Mouse (Mus musculus) forebrain, embryonic 13.5 days (tissue): ENCODE data around the gene Cxcl14. TPM values are rescaled to one million over a fixed set of nuclear protein-coding genes. Genes with fewer than 3 reads are reported as not detected.

Experiments
- ATAC-seq: fragments of 200-750 bp; cut with Nextera tagmentation; 2 replicates; pipeline ENCODE4 v1.8.0; 2017
- H3K27ac ChIP-seq: fragments of 300-500 bp; sonication (generic); 2 replicates; pipeline ENCODE4 v1.5.1; 2015; ENCODE audit warnings: inconsistent platforms, mild to moderate bottlenecking, moderate library complexity
- H3K27me3 ChIP-seq: fragments of 300-500 bp; sonication (generic); 2 replicates; pipeline ENCODE4 v1.6.1; 2015; ENCODE audit warnings: mild to moderate bottlenecking, inconsistent platforms
- H3K36me3 ChIP-seq: fragments of 300-500 bp; sonication (generic); 2 replicates; pipeline ENCODE4 v1.6.1; 2015; ENCODE audit warnings: mild to moderate bottlenecking, inconsistent platforms; ENCODE audit not compliant: poor library complexity, severe bottlenecking
- H3K4me1 ChIP-seq: fragments of 300-500 bp; sonication (generic); 2 replicates; pipeline ENCODE4 v1.6.1; 2015; ENCODE audit warnings: inconsistent platforms
- H3K4me2 ChIP-seq: fragments of 300-500 bp; sonication (generic); 2 replicates; pipeline ENCODE4 v1.6.1; 2015; ENCODE audit warnings: inconsistent platforms, mild to moderate bottlenecking, moderate library complexity
- H3K4me3 ChIP-seq: fragments of 300-500 bp; sonication (generic); 2 replicates; pipeline ENCODE4 v1.5.1; 2015; ENCODE audit warnings: mild to moderate bottlenecking, inconsistent platforms
- H3K9ac ChIP-seq: fragments of 300-500 bp; sonication (generic); 2 replicates; pipeline ENCODE4 v1.6.1; 2015; ENCODE audit warnings: mild to moderate bottlenecking, inconsistent platforms
- H3K9me3 ChIP-seq: fragments of 300-500 bp; sonication (generic); replicated peaks from 2 replicates; pipeline ENCODE4 v1.6.1; 2016; ENCODE audit warnings: inconsistent platforms
- WGBS: fragments of 180-500 bp; shearing (Covaris S2); methylation state at CpG from one replicate; pipeline ENCODE4 v1.1.7; 2015; 5-methylcytosine and 5-hydroxymethylcytosine counted together
- polyA plus RNA-seq: library from polyadenylated mRNA; unstranded; fragments of >200 nt; fragmentation: Nextera tagmentation; extraction: Ambion mirVana; gene quantifications from 2 replicates; pipeline ENCODE4 v1.2.1, GENCODE M21; 2015

Cxcl14 gene
- polyA plus RNA-seq, 1 experiment from 2014 or later: 6.6 TPM

- Histone ChIP-seq H3K9me3 (no peaks in the 10 kb centered on the region), H3K4me3 (no peak overlapping the region), H3K9ac (no peak overlapping the region), H3K27ac (0 out of 2 replicates have a peak overlapping the region, but pooled peaks have one; percentile 32), H3K4me1 (peaks cover 24% of the 10 kb centered on the region), H3K36me3 (no peaks in the 10 kb centered on the region), H3K4me2 (no peak overlapping the region), H3K27me3 (peaks cover 20% of the 10 kb centered on the region)
- 44% methylated on average over 9 of the region's 9 CpGs for WGBS
- ATAC-seq: 0 out of 2 replicates have a peak, but pooled peaks have one; percentile 38
Observed at GRCm38 (mm10) chr13:56287091-56287490, 9.3 kb downstream of the Cxcl14 start.

- Histone ChIP-seq H3K27me3 (0 out of 2 replicates have a peak, but pooled peaks cover 6% of the 10 kb centered on the region), H3K9ac (no peak overlapping the region), H3K4me3 (no peak overlapping the region), H3K36me3 (no peaks in the 10 kb centered on the region), H3K27ac (no peak overlapping the region), H3K4me2 (no peak overlapping the region), H3K4me1 (peaks cover 12% of the 10 kb centered on the region), H3K9me3 (no peaks in the 10 kb centered on the region)
- 94% methylated on average over 13 of the region's 13 CpGs for WGBS
- ATAC-seq: no peak
Observed at GRCm38 (mm10) chr13:56283321-56283720, 13.0 kb downstream of the Cxcl14 start.

DNA sequence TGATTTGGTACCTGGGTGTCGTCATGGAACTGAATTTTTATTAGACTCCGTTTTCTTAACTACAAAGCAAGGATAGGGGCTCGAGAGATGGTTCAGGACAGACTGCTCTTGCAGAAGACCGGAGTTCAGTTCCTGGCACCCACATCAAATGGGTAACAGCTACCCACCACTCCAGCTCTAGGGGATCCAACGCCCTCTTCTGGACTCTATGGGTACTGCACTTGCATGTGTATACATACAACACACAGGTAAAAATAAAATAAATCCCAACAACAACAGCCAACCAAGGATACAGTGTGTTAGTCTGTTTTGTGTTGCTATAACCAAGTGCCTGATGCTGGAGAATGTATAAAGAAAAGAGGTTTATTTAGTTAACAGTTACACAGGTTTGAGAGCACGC, 16.0 kb downstream of the Cxcl14 start:
- no peak overlapping the region for H3K27ac ChIP-seq
- H3K9ac ChIP-seq: no peak overlapping the region
- no peaks in the 10 kb centered on the region for H3K4me1 ChIP-seq
- no peak overlapping the region for H3K4me3 ChIP-seq
- no peaks in the 10 kb centered on the region for H3K36me3 ChIP-seq
- no peaks in the 10 kb centered on the region for H3K27me3 ChIP-seq
- no peak overlapping the region for H3K4me2 ChIP-seq
- 77% methylated on average over 6 of the region's 6 CpGs for whole genome bisulfite sequencing
- ATAC-seq: no peak
- H3K9me3 ChIP-seq: no peaks in the 10 kb centered on the region

GRCm38 (mm10) chr13:56279439-56279838, 16.9 kb downstream of the Cxcl14 start:
- Histone ChIP-seq H3K4me2 (no peak overlapping the region), H3K36me3 (no peaks in the 10 kb centered on the region), H3K27ac (no peak overlapping the region), H3K4me1 (no peaks in the 10 kb centered on the region), H3K9me3 (no peaks in the 10 kb centered on the region), H3K27me3 (no peaks in the 10 kb centered on the region), H3K9ac (no peak overlapping the region), H3K4me3 (no peak overlapping the region)
- peak; percentile 81 for ATAC-seq
- 20% methylated on average over 8 of the region's 8 CpGs for WGBS

DNA sequence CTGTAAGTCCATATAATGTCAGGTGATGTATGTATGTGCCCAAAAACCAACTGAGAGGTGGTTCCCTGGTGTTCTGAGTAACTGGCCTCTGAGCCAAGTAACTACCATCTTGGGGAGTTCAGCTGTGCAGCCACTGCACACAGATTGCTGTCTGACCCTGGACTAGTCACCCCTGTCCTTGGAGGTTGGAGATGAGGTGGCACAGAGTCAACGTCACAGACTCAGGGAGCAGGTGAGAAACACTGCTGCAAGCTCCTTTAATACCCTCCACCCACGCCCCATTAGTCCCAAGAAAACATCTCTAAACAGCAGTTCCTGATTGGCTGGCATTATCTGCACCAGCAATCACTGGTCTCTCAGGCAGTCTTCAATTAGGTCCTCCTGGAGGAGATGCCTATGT, 21.2 kb downstream of the Cxcl14 start:
- H3K4me3 ChIP-seq: no peak overlapping the region
- H3K36me3 ChIP-seq: no peaks in the 10 kb centered on the region
- ATAC-seq: no peak
- no peak overlapping the region for H3K27ac ChIP-seq
- H3K9ac ChIP-seq: no peak overlapping the region
- H3K4me1 ChIP-seq: no peaks in the 10 kb centered on the region
- H3K27me3 ChIP-seq: no peaks in the 10 kb centered on the region
- 54% methylated on average over 2 of the region's 2 CpGs for WGBS
- H3K9me3 ChIP-seq: peaks cover 17% of the 10 kb centered on the region
- no peak overlapping the region for H3K4me2 ChIP-seq

- WGBS: 62% methylated on average over 13 of the region's 13 CpGs
- Histone ChIP-seq H3K36me3 (no peaks in the 10 kb centered on the region), H3K9ac (no peak overlapping the region), H3K9me3 (peaks cover 17% of the 10 kb centered on the region), H3K4me2 (no peak overlapping the region), H3K4me3 (no peak overlapping the region), H3K27ac (no peak overlapping the region), H3K4me1 (0 out of 2 replicates have a peak, but pooled peaks cover 4% of the 10 kb centered on the region), H3K27me3 (peaks cover 14% of the 10 kb centered on the region)
- no peak for ATAC-seq
Observed at GRCm38 (mm10) chr13:56270124-56270523, 26.2 kb downstream of the Cxcl14 start.

GRCm38 (mm10) chr13:56267396-56267795, 29.0 kb downstream of the Cxcl14 start:
- no peak overlapping the region for H3K4me3 ChIP-seq
- H3K27me3 ChIP-seq: peaks cover 39% of the 10 kb centered on the region
- H3K4me1 ChIP-seq: 0 out of 2 replicates have a peak, but pooled peaks cover 4% of the 10 kb centered on the region
- H3K9ac ChIP-seq: no peak overlapping the region
- H3K9me3 ChIP-seq: peaks cover 11% of the 10 kb centered on the region
- no peak overlapping the region for H3K27ac ChIP-seq
- WGBS: 76% methylated on average over 4 of the region's 4 CpGs
- H3K4me2 ChIP-seq: no peak overlapping the region
- no peak for ATAC-seq
- no peaks in the 10 kb centered on the region for H3K36me3 ChIP-seq

GRCm38 (mm10) chr13:56266435-56266834, 29.9 kb downstream of the Cxcl14 start:
- Histone ChIP-seq H3K4me1 (0 out of 2 replicates have a peak, but pooled peaks cover 4% of the 10 kb centered on the region), H3K9me3 (peaks cover 6% of the 10 kb centered on the region; the same call in 1 of the 2 replicates), H3K4me3 (no peak overlapping the region), H3K4me2 (no peak overlapping the region), H3K27ac (no peak overlapping the region), H3K36me3 (no peaks in the 10 kb centered on the region), H3K9ac (no peak overlapping the region), H3K27me3 (peaks cover 49% of the 10 kb centered on the region)
- WGBS: 37% methylated on average over 8 of the region's 8 CpGs
- peak; percentile 57; the same call in 1 of the 2 replicates for ATAC-seq

DNA sequence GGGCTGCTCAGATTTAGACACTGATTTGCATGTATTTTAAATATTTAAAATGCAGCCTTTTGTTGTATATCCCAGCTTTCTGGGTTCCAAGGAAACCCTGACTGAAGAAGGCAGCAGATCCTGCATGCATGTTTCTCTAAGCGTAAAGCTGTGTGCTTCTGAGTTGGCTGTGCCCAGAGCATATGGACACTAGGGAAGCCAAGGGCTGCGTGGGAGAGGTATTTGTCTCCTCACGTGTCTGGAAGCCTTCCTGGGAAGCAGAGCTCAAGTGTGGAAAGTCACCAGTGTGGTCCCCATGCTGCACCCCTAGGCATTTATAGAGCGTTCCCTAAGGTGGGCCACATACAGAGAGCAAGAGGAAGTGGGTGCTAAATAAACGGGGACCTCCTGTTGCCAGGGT, 30.7 kb downstream of the Cxcl14 start:
- Histone ChIP-seq H3K36me3 (no peaks in the 10 kb centered on the region), H3K9ac (no peak overlapping the region), H3K27ac (no peak overlapping the region), H3K9me3 (no peaks in the 10 kb centered on the region), H3K4me3 (no peak overlapping the region), H3K4me1 (peaks cover 10% of the 10 kb centered on the region; the same call in 1 of the 2 replicates), H3K4me2 (no peak overlapping the region), H3K27me3 (peaks cover 56% of the 10 kb centered on the region)
- WGBS: 75% methylated on average over 5 of the region's 5 CpGs
- ATAC-seq: no peak

DNA sequence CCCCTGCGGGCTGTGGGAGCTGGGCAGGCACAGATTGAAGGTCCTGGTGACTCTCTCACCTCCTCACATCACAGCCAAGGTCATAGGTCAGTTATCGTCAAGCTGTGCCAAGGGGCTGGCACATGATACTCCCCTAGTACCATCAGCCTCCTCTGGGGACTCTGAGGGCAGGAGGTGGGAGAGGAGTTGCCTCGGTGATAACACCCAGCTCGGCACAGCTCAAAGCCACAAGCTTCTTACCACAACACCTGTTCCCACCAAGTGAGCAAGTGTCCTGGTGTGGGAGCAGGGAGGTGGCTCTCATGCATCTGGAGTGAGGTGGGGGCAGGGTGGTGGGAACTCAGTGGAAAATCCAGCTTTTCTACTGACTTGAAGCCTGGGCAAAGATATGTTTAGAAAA, 34.1 kb downstream of the Cxcl14 start:
- ATAC-seq: no peak
- Histone ChIP-seq H3K4me1 (peaks cover 42% of the 10 kb centered on the region), H3K27ac (no peak overlapping the region), H3K27me3 (peaks cover 84% of the 10 kb centered on the region), H3K9me3 (no peaks in the 10 kb centered on the region), H3K4me3 (no peak overlapping the region), H3K36me3 (no peaks in the 10 kb centered on the region), H3K9ac (no peak overlapping the region), H3K4me2 (no peak overlapping the region)
- 63% methylated on average over 4 of the region's 4 CpGs for WGBS

DNA sequence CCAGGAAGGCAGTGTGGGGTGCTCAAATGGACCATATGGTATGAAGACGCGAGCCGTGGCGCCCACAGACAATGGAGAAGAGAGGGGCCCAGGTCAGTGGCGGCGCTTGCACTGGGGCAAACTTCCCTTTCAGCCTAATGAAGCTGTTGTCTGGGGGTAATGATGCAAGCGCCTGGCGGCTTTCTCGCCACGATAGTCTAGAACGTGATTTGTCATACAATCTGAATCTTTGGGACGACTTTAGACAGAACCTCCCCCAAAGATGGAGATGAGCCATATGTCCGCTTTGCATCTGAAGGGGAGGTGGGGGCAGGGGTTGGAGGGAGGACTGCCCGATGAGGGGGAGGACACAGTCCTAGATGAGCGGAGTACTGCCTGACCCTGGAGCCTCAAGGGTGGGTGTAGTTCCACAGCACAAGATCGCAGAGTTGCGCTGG, 36.0 kb downstream of the Cxcl14 start:
- under 1% methylated on average over 17 of the region's 17 CpGs for WGBS
- Histone ChIP-seq H3K4me1 (peaks cover 46% of the 10 kb centered on the region), H3K4me3 (no peak overlapping the region), H3K9ac (no peak overlapping the region), H3K4me2 (peak overlapping the region; percentile 25), H3K9me3 (no peaks in the 10 kb centered on the region), H3K27me3 (peaks cover 96% of the 10 kb centered on the region), H3K36me3 (no peaks in the 10 kb centered on the region), H3K27ac (peak overlapping the region; percentile 65)
- ATAC-seq: peak; percentile 46; the same call in 1 of the 2 replicates

- Histone ChIP-seq H3K9me3 (no peaks in the 10 kb centered on the region), H3K4me3 (no peak overlapping the region), H3K27me3 (peaks cover 96% of the 10 kb centered on the region), H3K9ac (no peak overlapping the region), H3K4me1 (peaks cover 46% of the 10 kb centered on the region), H3K36me3 (no peaks in the 10 kb centered on the region), H3K27ac (peak overlapping the region; percentile 65), H3K4me2 (peak overlapping the region; percentile 76)
- 0% methylated on average over 5 of the region's 5 CpGs for WGBS
- ATAC-seq: no peak
Observed at GRCm38 (mm10) chr13:56259926-56260250, 36.5 kb downstream of the Cxcl14 start.
